ENCODE assay signal across 8 mouse cellular contexts in genomic region chr3:30650062-30650841, GRCm38 (mm10). TPM values are rescaled to one million over a fixed set of nuclear protein-coding genes. Genes with fewer than 3 reads are reported as not detected.
DNase-seq lines count a peak whose midpoint lies in the region; ATAC-seq and TF ChIP-seq lines count a peak whose summit lies in the region.

No protein-coding gene starts in this region.

- DNase-seq in right cerebral cortex, adult 2 months (ENCODE audit: low spot score in 2 of 2) = peak; percentile 5 to 10
- no peak for DNase-seq in right cerebral cortex, adult 18-20 months
- peak; percentile 13 for DNase-seq in forebrain, postnatal 0 days
- DNase-seq in kidney, postnatal 0 days (ENCODE audit: low spot score) = peak; percentile 34
- peak; percentile 9 to 29 for DNase-seq in lung, postnatal 4 days
- DNase-seq in spleen, postnatal 14 days (ENCODE audit: low spot score in 2 of 2) = no peak

- no peaks in the 10 kb centered on the region for H3K9me3 ChIP-seq in forebrain, postnatal 0 days (ENCODE audit: low read length)
- no peaks in the 10 kb centered on the region for H3K9me3 ChIP-seq in kidney, postnatal 0 days (replicated peaks; ENCODE audit: low read length)
- no peaks in the 10 kb centered on the region for H3K9me3 ChIP-seq in stomach, embryonic 16.5 days (replicated peaks; ENCODE audit: control insufficient read depth, low read length)

- H3K9ac ChIP-seq in forebrain, postnatal 0 days = no peak overlapping the region; the same call in 1 of the 2 replicates
- 0 out of 2 replicates have a peak overlapping the region, but pooled peaks have one; percentile 25 for H3K9ac ChIP-seq in kidney, postnatal 0 days (ENCODE audit: low read depth, low read length)
- H3K9ac ChIP-seq in stomach, embryonic 16.5 days (ENCODE audit: low read length) = peak overlapping the region; percentile 54

- H3K4me3 ChIP-seq in brown adipose tissue, adult 24 weeks (ENCODE audit: insufficient read depth, low read depth, low read length) = 0 out of 2 replicates have a peak overlapping the region, but pooled peaks have one; percentile 6
- peak overlapping the region; percentile 40 for H3K4me3 ChIP-seq in forebrain, postnatal 0 days (ENCODE audit: low read depth, low read length)
- H3K4me3 ChIP-seq in kidney, postnatal 0 days (replicated peaks; ENCODE audit: low read depth, low read length) = peak overlapping the region; percentile 40
- H3K4me3 ChIP-seq in stomach, embryonic 16.5 days (replicated peaks; ENCODE audit: low read length) = peak overlapping the region; percentile 47

- peak overlapping the region; percentile 60 for H3K4me2 ChIP-seq in forebrain, postnatal 0 days (ENCODE audit: low read depth)
- H3K4me2 ChIP-seq in kidney, postnatal 0 days (ENCODE audit: low read length) = peak overlapping the region; percentile 75
- peak overlapping the region; percentile 80 for H3K4me2 ChIP-seq in stomach, embryonic 16.5 days (ENCODE audit: low read depth, low read length)

- WGBS in forebrain, postnatal 0 days = 1% methylated on average over 41 of the region's 41 CpGs
- WGBS in kidney, postnatal 0 days = under 1% methylated on average over 41 of the region's 41 CpGs
- WGBS in stomach, embryonic 16.5 days = under 1% methylated on average over 41 of the region's 41 CpGs

- 0 out of 2 replicates have a peak, but pooled peaks cover 6% of the 10 kb centered on the region for H3K4me1 ChIP-seq in brown adipose tissue, adult 24 weeks (ENCODE audit: control insufficient read depth, insufficient read depth, insufficient read length, low read length)
- H3K4me1 ChIP-seq in forebrain, postnatal 0 days (ENCODE audit: insufficient read depth) = peaks cover 9% of the 10 kb centered on the region; the same call in 1 of the 2 replicates
- H3K4me1 ChIP-seq in kidney, postnatal 0 days (replicated peaks; ENCODE audit: insufficient read depth, low read length) = peaks cover 16% of the 10 kb centered on the region
- peaks cover 6% of the 10 kb centered on the region; the same call in 1 of the 2 replicates for H3K4me1 ChIP-seq in stomach, embryonic 16.5 days (ENCODE audit: control insufficient read depth, insufficient read depth, low read length)

- peaks cover 24% of the 10 kb centered on the region for H3K27me3 ChIP-seq in forebrain, postnatal 0 days (ENCODE audit: insufficient read depth, low read length)
- no peaks in the 10 kb centered on the region for H3K27me3 ChIP-seq in kidney, postnatal 0 days (ENCODE audit: insufficient read depth, low read length)
- peaks cover 7% of the 10 kb centered on the region; the same call in 1 of the 2 replicates for H3K27me3 ChIP-seq in stomach, embryonic 16.5 days (ENCODE audit: control insufficient read depth, insufficient read depth, low read length)

- peak; percentile 45; the same call in 1 of the 2 replicates for TF ChIP-seq CTCF in forebrain, postnatal 0 days (IDR thresholded peaks at IDR 0.05; ENCODE audit: low read depth)
- peak; percentile 65 for TF ChIP-seq CTCF in kidney, postnatal 0 days (IDR thresholded peaks at IDR 0.05; ENCODE audit: low read depth)

- H3K36me3 ChIP-seq in forebrain, postnatal 0 days (ENCODE audit: insufficient read depth) = no peaks in the 10 kb centered on the region
- H3K36me3 ChIP-seq in kidney, postnatal 0 days (ENCODE audit: insufficient read depth, low read length) = no peaks in the 10 kb centered on the region
- H3K36me3 ChIP-seq in stomach, embryonic 16.5 days (ENCODE audit: control insufficient read depth, insufficient read depth, low read length) = no peaks in the 10 kb centered on the region

- peak; percentile 78 for ATAC-seq in forebrain, postnatal 0 days
- peak; percentile 53; the same call in 1 of the 2 replicates for ATAC-seq in kidney, postnatal 0 days (replicated peaks; ENCODE audit: low FRiP score, low read depth)
- ATAC-seq in stomach, embryonic 16.5 days (ENCODE audit: insufficient read depth, low FRiP score) = peak; percentile 82; the same call in 1 of the 2 replicates

- no peak overlapping the region for H3K27ac ChIP-seq in brown adipose tissue, adult 24 weeks (replicated peaks; ENCODE audit: low read depth, low read length)
- H3K27ac ChIP-seq in forebrain, postnatal 0 days (ENCODE audit: low read depth, low read length) = no peak overlapping the region
- no peak overlapping the region for H3K27ac ChIP-seq in kidney, postnatal 0 days
- no peak overlapping the region for H3K27ac ChIP-seq in stomach, embryonic 16.5 days (ENCODE audit: low read length)

RNA-seq across cellular contexts. Expression of gene Lrrc34, which starts 2.6 kb away (rescaled TPM):
- polyA plus RNA-seq in brown adipose tissue, adult 24 weeks (2012; ENCODE audit: insufficient read depth, insufficient read length, missing spikeins) = not detected in 2 replicates
- 1.7 and 2.1 TPM in 2 replicates for total RNA-seq in forebrain, postnatal 0 days (2014; rRNA removed)
- polyA plus RNA-seq in forebrain, postnatal 0 days (2015; fragmentation: Nextera tagmentation; extraction: Ambion mirVana) = 1.6 and 1.7 TPM in 2 replicates
- polyA plus RNA-seq in kidney, postnatal 0 days (2015; fragmentation: Nextera tagmentation; extraction: Ambion mirVana) = 2.8 and 3.6 TPM in 2 replicates
- 0.59 and 0.65 TPM in 2 replicates for polyA plus RNA-seq in stomach, embryonic 16.5 days (2015; fragmentation: Nextera tagmentation; extraction: Ambion mirVana)

RNA-seq across cellular contexts. Expression of gene Lrriq4, which starts 5.9 kb away (rescaled TPM):
- not detected in 2 replicates for polyA plus RNA-seq in brown adipose tissue, adult 24 weeks (2012; ENCODE audit: insufficient read depth, insufficient read length, missing spikeins)
- total RNA-seq in forebrain, postnatal 0 days (2014; rRNA removed) = not detected in 2 replicates
- not detected in 2 replicates for polyA plus RNA-seq in forebrain, postnatal 0 days (2015; fragmentation: Nextera tagmentation; extraction: Ambion mirVana)
- polyA plus RNA-seq in kidney, postnatal 0 days (2015; fragmentation: Nextera tagmentation; extraction: Ambion mirVana) = 0.46 and 0.54 TPM in 2 replicates
- polyA plus RNA-seq in stomach, embryonic 16.5 days (2015; fragmentation: Nextera tagmentation; extraction: Ambion mirVana) = not detected in 2 replicates

RNA-seq across cellular contexts. Expression of gene Mynn, which starts 48.4 kb away (rescaled TPM):
- polyA plus RNA-seq in brown adipose tissue, adult 24 weeks (2012; ENCODE audit: insufficient read depth, insufficient read length, missing spikeins) = 7.3 and 11.2 TPM in 2 replicates
- total RNA-seq in forebrain, postnatal 0 days (2014; rRNA removed) = 28.0 and 31.0 TPM in 2 replicates
- 17.2 and 21.1 TPM in 2 replicates for polyA plus RNA-seq in forebrain, postnatal 0 days (2015; fragmentation: Nextera tagmentation; extraction: Ambion mirVana)
- polyA plus RNA-seq in kidney, postnatal 0 days (2015; fragmentation: Nextera tagmentation; extraction: Ambion mirVana) = 28.7 and 30.8 TPM in 2 replicates
- polyA plus RNA-seq in stomach, embryonic 16.5 days (2015; fragmentation: Nextera tagmentation; extraction: Ambion mirVana) = 28.0 and 28.9 TPM in 2 replicates

RNA-seq across cellular contexts. Expression of gene Lrrc31, which starts 49.4 kb away (rescaled TPM):
- not detected in 2 replicates for polyA plus RNA-seq in brown adipose tissue, adult 24 weeks (2012; ENCODE audit: insufficient read depth, insufficient read length, missing spikeins)
- total RNA-seq in forebrain, postnatal 0 days (2014; rRNA removed) = not detected in 2 replicates
- polyA plus RNA-seq in forebrain, postnatal 0 days (2015; fragmentation: Nextera tagmentation; extraction: Ambion mirVana) = not detected in 2 replicates
- polyA plus RNA-seq in kidney, postnatal 0 days (2015; fragmentation: Nextera tagmentation; extraction: Ambion mirVana) = 0.78 and 1.0 TPM in 2 replicates
- 4.8 and 7.8 TPM in 2 replicates for polyA plus RNA-seq in stomach, embryonic 16.5 days (2015; fragmentation: Nextera tagmentation; extraction: Ambion mirVana)

RNA-seq across cellular contexts. Expression of gene Actrt3, which starts 50.5 kb away (rescaled TPM):
- polyA plus RNA-seq in brown adipose tissue, adult 24 weeks (2012; ENCODE audit: insufficient read depth, insufficient read length, missing spikeins) = not detected in 2 replicates
- 0.14 and 0.54 TPM in 2 replicates for total RNA-seq in forebrain, postnatal 0 days (2014; rRNA removed)
- polyA plus RNA-seq in forebrain, postnatal 0 days (2015; fragmentation: Nextera tagmentation; extraction: Ambion mirVana) = 0.54 and 0.58 TPM in 2 replicates
- not detected in 2 replicates for polyA plus RNA-seq in kidney, postnatal 0 days (2015; fragmentation: Nextera tagmentation; extraction: Ambion mirVana)
- 0.11 and 0.41 TPM in 2 replicates for polyA plus RNA-seq in stomach, embryonic 16.5 days (2015; fragmentation: Nextera tagmentation; extraction: Ambion mirVana)

Comparison
In these comparisons a context has a peak if more than half of its experiments do, and no peak if none do; other contexts are left out.
1. DNase-seq: peak in right cerebral cortex, adult 2 months (2 of 2), forebrain, postnatal 0 days (single experiment), kidney, postnatal 0 days (single experiment) and lung, postnatal 4 days (2 of 2); none in right cerebral cortex, adult 18-20 months (single experiment) and spleen, postnatal 14 days (0 of 2).
2. Peak in every context shown above with its lines, with median percentiles within 50 percentile points of each other: H3K4me3 ChIP-seq, ATAC-seq and H3K4me2 ChIP-seq.